Mouse (Mus musculus) liver, postnatal 0 days (tissue): Measurements from ENCODE around the gene Cmtr1. TPM values are rescaled to one million over a fixed set of nuclear protein-coding genes. Genes with fewer than 3 reads are reported as not detected.
A peak's percentile ranks its signal among the peaks of the same experiment; 100 is the strongest.
"Not testable (repeated sequence)": the region's sequence is repeated elsewhere in the genome, so short reads cannot be mapped to it uniquely, and the experiment has no call there.

ENCODE experiments used
- ATAC-seq: fragments of 200-750 bp; cut with Nextera tagmentation; 2 replicates; pipeline ENCODE4 v1.8.0; 2017; ENCODE audit warnings: mild to moderate bottlenecking, moderate library complexity
- DNase-seq: peaks from one replicate; pipeline ENCODE4 v3.0.0-alpha.2; 2016
- H3K27ac ChIP-seq: fragments of 300-500 bp; sonication (generic); 2 replicates; pipeline ENCODE4 v1.5.1; 2014; ENCODE audit warnings: antibody characterized with exemption, moderate library complexity, mild to moderate bottlenecking, low read depth
- H3K27me3 ChIP-seq: fragments of 300-500 bp; sonication (generic); 2 replicates; pipeline ENCODE4 v1.6.1; 2014; ENCODE audit warnings: low read length, control low read depth, mixed read lengths; ENCODE audit not compliant: insufficient read depth
- H3K36me3 ChIP-seq: fragments of 300-500 bp; sonication (generic); replicated peaks from 2 replicates; pipeline ENCODE4 v1.6.1; 2014; ENCODE audit warnings: mild to moderate bottlenecking, control low read depth, low read length, moderate library complexity, mixed read lengths; ENCODE audit not compliant: insufficient read depth
- H3K4me1 ChIP-seq: fragments of 300-500 bp; sonication (generic); 2 replicates; pipeline ENCODE4 v1.6.1; 2014; ENCODE audit warnings: antibody characterized with exemption, mild to moderate bottlenecking, control low read depth; ENCODE audit not compliant: insufficient read depth
- H3K4me2 ChIP-seq: fragments of 300-500 bp; sonication (generic); 2 replicates; pipeline ENCODE4 v1.6.1; 2014; ENCODE audit warnings: low read depth, mild to moderate bottlenecking, low read length, moderate library complexity, mixed read lengths
- H3K4me3 ChIP-seq: fragments of 300-500 bp; sonication (generic); 2 replicates; pipeline ENCODE4 v1.5.1; 2014; ENCODE audit warnings: low read depth, low read length
- H3K9ac ChIP-seq: fragments of 300-500 bp; sonication (generic); replicated peaks from 2 replicates; pipeline ENCODE4 v1.6.1; 2014; ENCODE audit warnings: mild to moderate bottlenecking, moderate library complexity
- H3K9me3 ChIP-seq: fragments of 300-500 bp; sonication (generic); 2 replicates; pipeline ENCODE4 v1.6.1; 2016; ENCODE audit warnings: mild to moderate bottlenecking, control low read depth, low read length, mixed read lengths
- CTCF ChIP-seq: sonication (generic); IDR thresholded peaks from 2 replicates; pipeline ENCODE4 v1.5.1; 2016; ENCODE audit warnings: antibody characterized with exemption, low read depth
- EP300 ChIP-seq: IDR thresholded peaks from 2 replicates; pipeline ENCODE4 v1.6.1; 2016; ENCODE audit warnings: antibody characterized with exemption, low read depth, mild to moderate bottlenecking
- WGBS: fragments of 180-500 bp; shearing (Covaris S2); extraction: QIAGEN DNeasy Blood & Tissue Kit; methylation state at CpG from one replicate; pipeline ENCODE4 v1.1.7; 2014; ENCODE audit not compliant: insufficient replicate concordance; 5-methylcytosine and 5-hydroxymethylcytosine counted together
- polyA plus RNA-seq: library from polyadenylated mRNA; unstranded; fragments of >200 nt; fragmentation: Nextera tagmentation; extraction: Ambion mirVana; gene quantifications from 2 replicates; pipeline ENCODE4 v1.2.1, GENCODE M21; 2015

Cmtr1 gene
- polyA plus RNA-seq, result 52.8 and 57.2 TPM in 2 replicates

GRCm38 (mm10) chr17:29660076-29660761 lies at the start of gene Cmtr1:
Cmtr1 (plus strand) TSS chr17:29660595.
- Histone ChIP-seq H3K9me3 (no peaks in the 10 kb centered on the region), H3K27me3 (no peaks in the 10 kb centered on the region), H3K36me3 (peaks cover 20% of the 10 kb centered on the region), H3K9ac (peak within 1 kb of the TSS; percentile 97), H3K4me2 (peak within 1 kb of the TSS; percentile 80), H3K4me3 (peak within 1 kb of the TSS; percentile 95), H3K27ac (peak within 1 kb of the TSS; percentile 99), H3K4me1 (peaks cover 4% of the 10 kb centered on the region; the same call in 1 of the 2 replicates)
- TF ChIP-seq CTCF (no peak), EP300 (no peak)
- peak; percentile 95 for ATAC-seq
- peak; percentile 98 for DNase-seq
- WGBS, result under 1% methylated on average over 38 of the region's 41 CpGs

GRCm38 (mm10) chr17:29613453-29613852 lies 46.9 kb upstream of the Cmtr1 start:
- peak; percentile 11; the same call in 1 of the 2 replicates for TF ChIP-seq CTCF
- H3K27me3 ChIP-seq, H3K36me3 ChIP-seq, DNase-seq, H3K9me3 ChIP-seq, ATAC-seq, H3K9ac ChIP-seq, H3K4me3 ChIP-seq: not testable (repeated sequence)
- 0 out of 2 replicates have a peak overlapping the region, but pooled peaks have one; percentile 96 for H3K27ac ChIP-seq
- peak overlapping the region; percentile 80; the same call in 1 of the 2 replicates for H3K4me2 ChIP-seq
- H3K4me1 ChIP-seq, result peaks cover 21% of the 10 kb centered on the region
- 82% methylated on average over 5 of the region's 5 CpGs for WGBS

- WGBS, result 1% methylated on average over 49 of the region's 52 CpGs
- ATAC-seq, result peak; percentile 97
- peak; percentile 72 for TF ChIP-seq CTCF
- no peak for TF ChIP-seq EP300
Observed at GRCm38 (mm10) chr17:29614115-29615023, 46.0 kb upstream of the Cmtr1 start, which contains the start of the genes Rnf8 and Gm28043. Rnf8 (plus strand) TSS chr17:29614790. Gm28043 (plus strand) TSS chr17:29614876.

GRCm38 (mm10) chr17:29615024-29615551 lies 45.3 kb upstream of the Cmtr1 start:
- H3K4me2 ChIP-seq, result peak overlapping the region; percentile 80
- H3K9me3 ChIP-seq, result no peaks in the 10 kb centered on the region
- H3K27ac ChIP-seq, result peak overlapping the region; percentile 96
- 0 out of 2 replicates have a peak, but pooled peaks cover 3% of the 10 kb centered on the region for H3K36me3 ChIP-seq
- under 1% methylated on average over 43 of the region's 43 CpGs for WGBS
- DNase-seq (no peak), ATAC-seq (peak; percentile 70)
- TF ChIP-seq EP300 (no peak), CTCF (no peak)
- peak overlapping the region; percentile 99 for H3K4me3 ChIP-seq
- no peaks in the 10 kb centered on the region for H3K27me3 ChIP-seq
- peak overlapping the region; percentile 99 for H3K9ac ChIP-seq
- peaks cover 21% of the 10 kb centered on the region for H3K4me1 ChIP-seq

More at GRCm38 (mm10) chr17:29614115-29615023, 46.0 kb upstream of the Cmtr1 start, which contains the start of the genes Rnf8 and Gm28043:
- H3K27ac ChIP-seq, result peak within 1 kb of the TSS; percentile 96
- peak within 1 kb of the TSS; percentile 99 for H3K4me3 ChIP-seq
- peak within 1 kb of the TSS; percentile 99 for H3K9ac ChIP-seq
- H3K4me1 ChIP-seq, result peaks cover 21% of the 10 kb centered on the region
- no peaks in the 10 kb centered on the region for H3K27me3 ChIP-seq
- H3K36me3 ChIP-seq, result 0 out of 2 replicates have a peak, but pooled peaks cover 2% of the 10 kb centered on the region
- H3K9me3 ChIP-seq, result no peaks in the 10 kb centered on the region
- peak; percentile 96 for DNase-seq
- peak within 1 kb of the TSS; percentile 80 for H3K4me2 ChIP-seq

- Histone ChIP-seq H3K9ac (peak overlapping the region; percentile 99), H3K27me3 (no peaks in the 10 kb centered on the region), H3K36me3 (0 out of 2 replicates have a peak, but pooled peaks cover 3% of the 10 kb centered on the region), H3K4me3 (peak overlapping the region; percentile 99), H3K4me2 (peak overlapping the region; percentile 80), H3K9me3 (no peaks in the 10 kb centered on the region), H3K4me1 (peaks cover 21% of the 10 kb centered on the region), H3K27ac (no peak overlapping the region)
- ATAC-seq, result no peak
- DNase-seq, result no peak
- WGBS, result 15% methylated on average over 4 of the region's 4 CpGs
- TF ChIP-seq CTCF (no peak), EP300 (no peak)
Observed at GRCm38 (mm10) chr17:29615616-29616015, 44.8 kb upstream of the Cmtr1 start.
